Mouse (Mus musculus) T-helper 2 cell (primary cell): ENCODE results near the gene Iqgap3.

Experiments
- in situ Hi-C: fragments of 300-600 bp; cut with MboI, MseI; formaldehyde crosslinking; loops from one replicate; pipeline ENCODE4 v1.15.1; 2025; ENCODE audit warnings: high pct_unique_total_duplicates

Gene Iqgap3

DNA sequence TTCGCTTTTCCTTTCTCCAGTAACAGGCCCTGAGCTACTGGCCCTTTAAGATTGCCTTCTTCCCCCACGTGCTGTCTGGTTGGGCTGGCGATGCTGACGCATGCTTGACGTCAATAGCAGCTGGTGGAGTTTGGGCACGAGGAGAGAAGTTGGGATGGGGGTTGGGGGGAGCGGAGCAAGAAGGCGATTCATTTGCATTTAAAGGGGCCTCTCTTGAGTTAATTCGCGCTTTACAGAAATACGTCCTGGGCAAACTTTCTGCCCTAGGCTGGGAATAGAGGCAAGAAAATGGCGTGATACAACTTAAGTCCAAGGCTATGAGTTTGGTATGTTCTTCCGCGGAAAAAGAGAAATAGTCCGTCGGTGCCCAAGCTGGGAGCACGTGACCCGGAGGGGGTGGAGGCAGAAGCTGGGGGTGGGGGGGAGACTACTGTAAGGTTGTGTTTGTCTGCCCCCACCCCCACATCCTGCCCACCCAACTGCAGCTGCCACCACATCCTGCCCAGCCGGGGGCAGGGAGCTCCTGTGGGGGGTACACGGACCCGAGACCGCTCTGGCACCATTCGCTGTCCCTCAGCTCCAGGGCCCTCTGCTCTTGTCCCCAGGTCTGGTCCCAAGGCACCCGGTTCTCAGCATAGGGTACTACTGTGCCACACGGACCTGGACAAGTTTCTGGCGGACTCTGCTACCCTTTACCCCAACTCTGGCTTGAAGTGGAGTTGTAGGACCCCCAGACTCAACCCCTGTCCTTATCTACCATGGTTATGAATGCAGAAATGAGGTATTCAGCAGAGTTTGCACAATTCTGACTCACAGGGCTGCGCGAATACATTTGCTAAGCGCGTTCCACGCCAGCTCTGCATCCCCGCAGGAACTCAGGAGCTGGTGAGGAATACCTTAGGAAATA lies 56.8 kb downstream of the Iqgap3 start:
- in situ Hi-C loops: no loop called here

DNA sequence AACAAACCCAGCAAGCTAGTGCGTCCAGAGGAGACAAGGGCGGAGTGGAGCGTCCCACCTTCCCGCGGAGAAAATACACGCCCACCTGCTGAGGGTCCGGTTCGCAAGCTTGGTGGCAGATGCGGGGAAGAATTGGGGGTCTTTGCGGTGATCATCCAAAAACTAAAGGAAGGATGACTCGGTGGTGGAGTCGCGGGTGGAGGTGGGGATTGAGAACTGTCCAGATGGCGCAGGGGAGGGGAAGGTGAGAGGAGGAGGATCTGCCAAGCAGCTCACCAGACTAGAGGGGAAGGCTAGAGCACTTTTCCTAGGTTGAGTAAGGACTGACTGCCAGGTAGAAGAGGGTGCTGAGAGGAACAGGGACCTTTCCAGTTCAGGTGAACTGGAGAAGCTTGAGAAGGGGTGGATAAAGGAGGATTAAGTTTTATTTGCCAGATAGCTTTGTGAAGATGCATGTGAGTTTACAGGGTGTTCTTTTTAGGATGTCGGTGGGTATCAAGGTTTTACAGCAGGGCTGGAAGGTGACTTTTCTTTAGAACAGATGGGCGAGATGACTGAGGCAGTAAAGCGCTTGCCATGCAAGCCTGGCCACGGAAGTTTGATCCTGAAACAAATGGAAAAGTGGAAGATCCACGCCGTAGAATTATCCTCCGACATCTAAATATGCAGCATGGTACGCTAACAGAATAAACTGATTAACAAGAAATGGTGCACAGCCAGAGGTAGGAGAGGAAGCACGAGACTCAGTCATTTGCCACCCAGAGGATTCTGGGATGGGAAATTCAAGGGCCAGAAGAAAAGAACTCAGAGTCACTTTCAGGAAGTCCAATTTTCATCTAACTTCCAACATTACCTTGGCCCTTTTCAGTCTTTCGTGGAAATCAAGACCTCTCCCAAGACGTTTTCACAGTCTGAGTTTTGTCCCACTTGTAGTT lies 57.7 kb downstream of the Iqgap3 start:
- in situ Hi-C loops: loop anchor here (10.0 kb wide), 1 partner anchor 805 kb away; no protein-coding TSS in a partner anchor

DNA sequence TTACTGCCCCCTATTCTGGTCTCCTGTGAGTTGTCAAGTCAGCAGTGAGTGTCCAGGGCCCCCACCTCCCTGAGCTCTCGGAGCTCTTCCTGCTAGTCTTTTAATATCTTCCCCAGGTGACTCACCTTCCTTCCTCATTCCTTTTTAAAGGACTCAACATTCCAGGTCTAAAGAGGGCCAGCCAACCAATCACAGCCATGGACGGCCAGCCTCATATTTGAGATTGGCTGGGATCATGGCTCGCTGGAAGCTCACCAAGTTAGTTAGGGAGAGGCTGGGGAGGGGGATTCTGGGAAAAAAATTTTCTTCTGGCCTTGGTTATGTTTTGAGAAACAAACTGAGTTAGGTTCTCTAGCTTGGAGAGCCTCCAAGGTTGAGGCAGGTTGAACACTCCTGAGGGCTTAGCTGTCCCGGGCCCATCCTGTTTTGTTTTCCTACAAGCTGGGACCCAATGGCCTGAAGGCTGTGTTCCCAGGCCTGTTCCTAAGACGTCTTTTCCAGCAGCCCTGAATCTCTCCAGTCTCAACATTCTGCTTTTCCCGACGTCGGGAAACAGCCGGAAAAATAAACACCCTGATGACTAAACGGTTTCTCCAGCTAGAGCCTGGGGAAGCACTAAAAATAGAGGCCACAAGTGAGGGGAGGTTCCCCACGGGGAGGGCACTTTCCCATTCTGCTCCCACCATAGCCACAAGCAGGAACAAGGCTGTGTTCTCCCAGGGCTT lies 58.6 kb downstream of the Iqgap3 start:
- in situ Hi-C loops: loop anchor here (10.0 kb wide), 1 partner anchor 804 kb away; no protein-coding TSS in a partner anchor

DNA sequence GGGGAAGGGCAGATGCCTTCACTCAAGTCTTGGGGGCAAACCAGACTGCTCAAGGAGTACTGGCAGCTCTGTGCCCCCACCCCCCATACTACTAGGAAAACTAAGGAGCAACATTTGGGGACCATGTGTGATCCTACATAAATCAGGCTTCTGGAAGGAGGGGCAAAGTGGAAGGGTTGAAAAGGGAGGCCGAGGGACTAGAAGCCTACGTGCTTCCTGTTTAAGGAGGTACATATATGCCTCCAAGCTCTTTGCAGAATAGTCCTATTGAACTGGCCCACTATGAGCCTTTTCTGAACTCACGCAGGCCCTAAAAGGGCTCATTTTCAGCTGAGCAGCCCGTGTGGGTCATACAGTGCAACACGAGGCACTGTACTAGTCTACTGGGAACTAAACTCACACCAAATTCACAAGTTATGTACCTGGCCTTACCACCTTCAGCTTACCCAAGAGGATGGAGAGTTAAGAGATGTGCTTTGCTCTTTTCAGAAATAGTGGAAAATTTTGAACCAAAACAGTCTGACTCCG lies 59.2 kb downstream of the Iqgap3 start:
- in situ Hi-C loops: loop anchor here (10.0 kb wide), 1 partner anchor 804 kb away; no protein-coding TSS in a partner anchor

DNA sequence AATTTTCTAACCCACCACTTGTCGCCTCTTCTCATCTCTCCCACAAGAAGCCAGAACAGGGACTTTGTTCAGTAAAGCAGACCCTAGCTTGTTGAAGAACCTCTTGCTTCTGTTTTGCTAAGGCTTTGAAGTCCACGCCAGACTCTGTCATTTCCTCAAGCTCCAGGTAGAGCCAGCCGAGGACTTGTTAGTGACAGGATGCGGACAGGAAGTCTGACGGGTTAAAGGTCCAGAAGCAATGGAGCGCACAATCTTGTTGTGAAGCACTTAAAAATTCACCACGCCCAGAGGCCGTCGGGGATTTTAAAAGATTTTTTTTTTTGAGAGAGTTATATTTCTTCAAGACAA lies 59.6 kb downstream of the Iqgap3 start:
- in situ Hi-C loops: loop anchor here (10.0 kb wide), 1 partner anchor 803 kb away; no protein-coding TSS in a partner anchor

DNA sequence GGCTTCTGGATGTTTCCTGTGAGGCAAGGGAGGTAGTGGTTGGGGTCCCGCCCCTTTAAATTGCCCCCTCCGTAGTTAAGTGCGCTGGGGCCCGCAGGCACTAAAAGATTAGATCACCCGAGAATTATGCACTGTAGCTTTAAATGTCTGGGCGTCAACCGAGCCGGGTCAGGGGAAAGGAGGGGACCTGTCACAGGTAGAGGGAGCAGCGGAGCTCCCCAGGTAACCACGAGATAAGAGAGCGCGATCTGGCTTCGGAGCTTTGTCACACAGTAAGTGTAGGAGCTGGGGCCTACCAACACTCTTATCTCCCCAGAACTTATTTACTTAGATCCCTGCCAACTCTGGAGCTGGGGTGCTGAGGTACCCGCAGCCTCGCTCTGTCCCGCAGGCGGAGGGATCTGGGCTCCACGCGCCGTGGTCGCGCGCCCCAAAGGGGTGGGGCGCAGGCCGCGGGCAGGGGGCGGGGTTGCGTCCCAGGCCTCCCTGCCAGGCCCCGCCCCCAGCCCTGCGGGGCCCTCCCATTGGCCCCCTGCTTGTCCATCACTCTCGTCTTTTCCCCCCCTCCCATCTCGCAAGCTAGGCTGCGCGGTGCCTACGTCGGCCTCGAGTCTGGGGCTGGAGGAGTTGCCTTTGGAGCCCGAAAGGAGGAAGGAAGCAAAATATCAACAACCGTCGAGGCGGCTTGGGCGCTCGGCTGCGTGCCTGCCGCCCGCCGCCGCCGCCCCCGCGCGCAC lies 60.2 kb downstream of the Iqgap3 start, which contains the start of gene Mef2d:
Gene Mef2d, plus strand, starts transcription at position 586 of the 737 bp plus-strand sequence.
- in situ Hi-C loops: loop anchor here (10.0 kb wide), 1 partner anchor 803 kb away; no protein-coding TSS in a partner anchor

DNA sequence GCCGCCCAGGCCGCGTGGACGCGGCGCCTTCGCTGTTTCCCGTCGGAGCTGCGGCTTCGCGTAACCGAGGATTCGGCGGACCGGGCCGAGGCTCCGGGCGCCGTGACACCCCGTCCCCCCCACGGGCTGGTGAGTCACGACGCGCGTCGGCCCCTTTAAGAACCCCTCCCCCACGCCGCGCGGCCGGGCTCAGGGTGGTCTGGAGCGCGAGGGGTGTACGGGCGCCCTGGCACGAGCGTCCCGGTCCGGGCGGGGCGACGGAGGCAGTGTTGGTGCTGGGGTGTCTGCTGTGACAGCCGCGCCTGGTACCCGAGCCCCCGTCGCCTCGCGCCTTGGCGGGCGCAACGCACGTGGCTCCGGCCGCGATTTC lies 60.8 kb downstream of the Iqgap3 start:
- in situ Hi-C loops: loop anchor here (10.0 kb wide), 1 partner anchor 802 kb away; no protein-coding TSS in a partner anchor

DNA sequence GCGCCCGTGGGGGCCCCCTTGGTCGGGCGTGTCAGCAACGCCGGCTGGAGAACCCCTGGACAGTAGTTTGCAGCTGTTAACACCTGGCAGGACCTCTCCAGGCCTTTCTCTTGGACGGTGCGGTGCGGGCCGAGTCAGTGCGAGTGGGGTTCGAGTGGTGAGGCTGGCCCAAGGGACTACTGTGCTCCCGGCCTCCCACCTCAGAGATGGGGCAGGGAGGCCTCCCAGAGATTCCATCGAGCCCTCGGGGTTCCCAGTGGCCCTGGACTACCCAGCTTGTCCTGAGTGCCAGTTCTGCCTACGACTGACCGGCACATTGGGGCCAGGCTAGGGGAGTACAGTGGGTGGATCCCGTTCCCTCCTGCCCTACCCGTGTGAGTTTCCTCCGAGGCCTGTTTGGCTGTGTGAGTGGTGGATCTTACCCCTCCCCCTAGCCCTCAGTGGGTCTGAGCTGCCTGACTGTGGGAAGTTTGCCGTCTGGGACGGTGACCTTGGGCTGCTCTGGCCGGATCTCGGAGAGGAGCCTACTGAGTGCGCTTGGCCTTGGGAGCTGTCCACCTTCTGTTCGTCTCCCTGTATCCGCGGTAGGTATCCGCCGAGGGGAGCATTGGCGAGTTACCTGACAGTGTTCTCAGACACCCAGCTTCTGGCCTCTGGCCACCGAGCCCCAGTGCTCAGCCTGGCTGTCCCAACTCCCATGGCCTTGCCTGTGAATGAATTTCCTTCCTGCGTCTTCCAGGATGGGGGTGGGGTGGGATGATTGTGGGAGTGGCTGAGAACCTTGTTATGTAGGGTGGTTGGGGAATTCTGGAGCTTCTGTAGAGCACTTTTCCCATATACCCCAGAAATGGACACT lies 61.4 kb downstream of the Iqgap3 start:
- in situ Hi-C loops: loop anchor here (10.0 kb wide), 1 partner anchor 802 kb away; no protein-coding TSS in a partner anchor

DNA sequence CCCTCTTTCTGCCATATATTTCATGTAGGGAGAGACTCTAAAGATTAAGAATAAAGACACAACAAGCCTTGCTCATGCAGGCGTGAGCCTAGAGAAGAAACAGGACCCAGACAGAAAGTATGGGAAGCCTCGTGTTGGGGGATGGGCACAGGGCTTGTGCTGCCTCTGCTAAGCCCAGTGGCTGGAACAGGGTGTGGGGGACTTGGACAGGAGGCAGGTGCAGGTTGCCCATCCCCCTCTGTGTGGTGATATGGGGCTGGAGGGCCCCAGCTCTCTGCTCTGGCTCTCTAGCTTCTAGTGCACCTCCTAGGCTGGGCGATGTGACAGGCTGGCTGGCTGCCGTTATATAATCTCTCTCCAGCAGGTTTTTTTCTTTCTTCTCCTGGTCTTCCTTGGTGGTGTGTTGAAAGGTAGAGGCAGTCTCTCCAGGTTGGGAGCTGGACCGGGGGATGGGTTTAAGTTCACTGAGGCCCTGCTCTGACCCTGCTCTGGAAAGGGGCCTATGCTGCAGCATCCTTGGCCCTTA lies 62.3 kb downstream of the Iqgap3 start:
- in situ Hi-C loops: loop anchor here (10.0 kb wide), 1 partner anchor 801 kb away; no protein-coding TSS in a partner anchor

DNA sequence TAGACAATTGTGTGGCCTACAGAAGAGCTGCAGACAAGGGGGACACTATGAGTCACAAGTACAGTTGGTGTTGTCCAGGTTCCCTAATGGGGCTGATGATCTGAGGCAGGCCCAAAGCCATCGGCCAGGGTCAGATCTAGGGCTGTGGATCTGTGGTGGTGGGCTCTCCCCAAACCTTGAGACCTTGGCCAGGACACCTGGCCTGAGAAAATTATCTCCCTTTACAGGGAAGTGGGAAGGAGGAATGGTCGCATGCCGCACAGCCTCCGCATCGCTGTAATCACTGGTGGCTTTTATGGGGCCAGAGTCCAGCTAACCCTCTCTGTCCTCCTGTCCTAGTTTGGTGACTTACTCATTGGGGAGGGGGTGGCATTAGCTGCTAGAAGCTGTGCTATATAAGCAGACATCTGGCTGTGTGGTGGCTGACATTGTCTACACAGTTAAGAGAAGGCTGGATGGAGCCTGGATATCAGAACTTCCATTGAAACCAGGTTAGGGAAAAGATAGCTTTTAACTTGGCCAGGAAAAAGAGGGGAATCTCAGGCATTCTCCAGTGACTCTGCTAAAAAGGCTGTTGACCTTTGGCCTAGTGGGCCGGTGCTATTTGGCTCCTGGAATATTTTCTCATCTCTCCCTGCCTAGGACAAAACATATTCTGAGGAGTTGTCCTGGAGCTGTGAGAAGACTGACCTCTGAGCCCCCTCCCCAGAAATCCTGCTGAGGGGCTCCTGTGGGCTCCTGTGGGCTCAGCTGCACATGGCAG lies 63.1 kb downstream of the Iqgap3 start:
- in situ Hi-C loops: loop anchor here (10.0 kb wide), 1 partner anchor 800 kb away; no protein-coding TSS in a partner anchor

DNA sequence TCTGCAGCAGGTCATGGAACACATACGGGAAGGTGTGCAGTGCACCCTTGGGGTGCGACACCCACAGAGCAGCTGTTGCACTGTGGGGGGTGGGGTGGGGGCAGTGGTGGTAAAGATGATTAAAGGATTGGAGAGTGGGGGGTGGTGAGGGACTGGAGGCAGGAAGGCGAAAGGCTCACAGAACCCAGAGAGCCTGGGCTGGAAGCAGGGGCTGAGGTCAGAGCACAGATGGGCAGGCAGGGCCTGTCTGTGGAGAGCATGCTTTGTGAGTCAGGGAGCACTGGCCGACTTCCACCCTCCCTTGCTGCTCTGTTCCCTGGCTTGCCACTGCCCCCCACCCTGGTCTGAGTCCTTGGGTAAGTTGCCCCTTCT lies 63.6 kb downstream of the Iqgap3 start:
- in situ Hi-C loops: loop anchor here (10.0 kb wide), 1 partner anchor 799 kb away; no protein-coding TSS in a partner anchor

DNA sequence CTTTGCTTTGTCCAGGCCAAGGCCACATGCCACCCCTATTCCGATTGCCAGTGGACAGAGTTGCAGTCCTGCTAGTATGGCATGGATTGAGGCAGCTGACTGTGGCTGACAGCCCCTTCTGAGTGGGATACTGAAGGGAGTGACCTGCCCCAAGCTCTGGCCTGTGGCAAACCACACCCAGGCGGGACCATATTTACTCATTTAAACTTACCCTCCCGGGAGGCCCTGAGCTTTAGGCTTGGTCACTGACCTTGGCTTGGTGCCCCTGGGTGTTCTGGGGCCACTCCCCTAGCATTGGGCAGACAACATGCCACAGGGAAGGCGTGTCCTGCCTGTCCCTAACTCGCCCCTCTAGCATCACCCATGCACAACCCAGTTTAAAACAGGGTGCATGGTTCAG lies 64.2 kb downstream of the Iqgap3 start:
- in situ Hi-C loops: loop anchor here (10.0 kb wide), 1 partner anchor 799 kb away; no protein-coding TSS in a partner anchor

DNA sequence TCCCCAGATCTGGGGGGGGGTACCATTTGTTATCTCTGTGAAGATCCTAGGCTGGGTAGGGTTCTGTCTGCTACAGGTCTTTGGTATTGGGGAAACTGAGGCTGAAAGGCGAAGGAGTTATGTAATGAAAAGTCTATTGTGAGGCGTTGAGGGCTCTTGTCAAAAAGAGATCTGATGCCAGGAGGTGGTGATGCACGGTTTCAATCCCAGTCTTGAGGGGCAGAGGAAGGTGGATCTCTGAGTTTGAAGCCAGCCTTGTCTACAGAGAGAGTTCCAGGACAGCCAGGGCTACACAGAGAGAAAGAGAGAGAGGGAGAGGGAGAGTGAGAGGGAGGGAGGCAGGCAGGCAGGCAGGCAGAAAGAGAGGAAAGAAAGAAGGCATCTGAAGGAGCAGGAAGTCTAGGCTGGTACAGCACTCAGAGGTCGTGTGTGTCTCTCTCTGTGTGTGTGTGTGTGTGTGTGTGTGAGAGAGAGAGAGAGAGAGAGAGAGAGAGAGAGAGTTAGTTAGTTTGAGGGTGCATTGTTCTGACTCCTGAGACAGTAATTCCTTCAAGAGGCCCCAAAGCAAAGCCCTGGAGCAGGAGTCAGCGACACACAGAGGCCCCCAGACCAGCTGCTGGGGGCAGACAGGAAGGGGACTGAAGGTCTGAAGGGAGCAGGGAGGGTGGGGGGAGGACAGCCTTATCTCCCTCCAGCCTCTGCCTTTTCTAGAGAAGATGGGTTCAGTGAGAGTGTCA lies 64.8 kb downstream of the Iqgap3 start:
- in situ Hi-C loops: loop anchor here (10.0 kb wide), 1 partner anchor 798 kb away; no protein-coding TSS in a partner anchor

DNA sequence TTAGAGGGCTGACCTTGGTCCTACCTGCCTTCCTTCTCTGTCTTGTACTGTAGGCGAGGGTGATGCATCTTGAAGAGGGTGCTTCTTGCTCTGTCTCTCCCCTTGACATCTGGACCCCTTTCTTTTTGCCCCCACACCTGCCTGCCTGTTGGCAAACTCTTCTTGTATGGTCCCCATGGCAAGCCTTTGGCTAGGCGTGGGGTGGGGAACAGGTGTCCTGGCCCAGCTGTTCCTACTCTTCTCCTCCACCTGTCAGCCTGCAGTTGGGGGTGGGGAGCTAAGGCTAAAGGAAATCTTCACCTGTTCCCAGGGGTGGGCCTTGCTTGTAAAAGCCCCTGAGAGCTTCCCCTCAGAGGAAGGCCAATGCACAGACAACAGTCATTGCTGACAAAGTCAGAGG lies 65.7 kb downstream of the Iqgap3 start:
- in situ Hi-C loops: loop anchor here (10.0 kb wide), 1 partner anchor 797 kb away; no protein-coding TSS in a partner anchor

DNA sequence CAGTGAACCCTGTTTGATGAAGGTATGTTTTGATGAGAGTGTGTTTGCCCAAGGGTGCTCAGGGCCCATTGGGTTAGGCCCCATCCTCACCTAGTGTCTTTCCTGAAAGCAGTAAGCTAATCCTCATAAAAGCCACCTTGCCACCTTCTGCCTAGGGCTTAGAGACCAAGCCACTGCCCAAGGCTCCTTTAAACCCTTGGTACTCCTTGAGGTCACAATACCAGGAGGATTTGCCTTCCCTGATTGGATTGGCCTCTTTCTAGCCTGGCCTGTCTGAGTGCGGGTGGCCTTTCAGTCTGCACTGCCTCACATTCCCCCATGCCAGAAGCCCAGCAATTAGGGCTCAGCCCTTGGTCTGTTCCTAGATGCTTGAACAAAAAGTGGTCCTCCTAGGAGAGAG lies 66.1 kb downstream of the Iqgap3 start:
- in situ Hi-C loops: loop anchor here (10.0 kb wide), 1 partner anchor 797 kb away; no protein-coding TSS in a partner anchor

DNA sequence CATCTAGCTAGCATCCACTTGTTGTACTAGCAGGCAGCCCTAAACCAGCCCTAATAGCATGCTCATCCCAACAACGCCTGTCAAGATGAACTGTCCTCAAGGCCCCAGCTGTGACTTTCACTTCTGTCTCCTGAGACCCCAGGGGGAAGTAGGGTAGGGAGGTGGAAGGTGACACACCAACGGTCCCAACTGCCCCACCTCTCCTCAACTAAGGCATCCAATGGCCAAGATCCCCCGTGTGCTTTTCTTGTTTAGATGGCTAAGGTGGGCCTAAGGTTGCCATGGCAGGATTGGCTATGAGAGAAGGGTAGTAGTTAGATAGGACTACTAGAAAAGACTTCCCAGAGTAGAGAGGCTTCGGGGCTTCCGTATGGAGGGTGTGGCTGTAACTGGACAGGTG lies 66.6 kb downstream of the Iqgap3 start:
- in situ Hi-C loops: loop anchor here (10.0 kb wide), 1 partner anchor 796 kb away; no protein-coding TSS in a partner anchor
